Mouse (Mus musculus) liver, adult 2 months (tissue): Measurements from ENCODE around the gene Gga1. TPM values are rescaled to one million over a fixed set of nuclear protein-coding genes. Genes with fewer than 3 reads are reported as not detected.

Experiments
- DNase-seq: peaks from one replicate; pipeline ENCODE4 v3.0.0-alpha.2; 2011; ENCODE audit warnings: low read depth, low spot score; ENCODE audit errors: extremely low read depth
- H3K27ac ChIP-seq: fragments of 200-500 bp; replicated peaks from 2 replicates; pipeline ENCODE4 v1.5.1; 2012; ENCODE audit warnings: low read depth, mild to moderate bottlenecking, control low read depth, inconsistent platforms, low read length; ENCODE audit not compliant: insufficient read depth
- H3K27me3 ChIP-seq: fragments of 200-500 bp; 2 replicates; pipeline ENCODE4 v1.6.1; 2012; ENCODE audit warnings: mild to moderate bottlenecking, moderate library complexity, low read length, inconsistent platforms; ENCODE audit not compliant: control insufficient read depth, insufficient read depth
- H3K36me3 ChIP-seq: fragments of 200-500 bp; 2 replicates; pipeline ENCODE4 v1.6.1; 2012; ENCODE audit warnings: low read length, inconsistent platforms; ENCODE audit not compliant: control insufficient read depth, insufficient read depth
- H3K4me1 ChIP-seq: fragments of 200-500 bp; 2 replicates; pipeline ENCODE4 v1.6.1; 2011; ENCODE audit warnings: low read length; ENCODE audit not compliant: control insufficient read depth, insufficient read depth
- H3K4me3 ChIP-seq: fragments of 200-500 bp; 2 replicates; pipeline ENCODE4 v1.5.1; 2011; ENCODE audit warnings: low read depth, mild to moderate bottlenecking, control low read depth, low read length, moderate library complexity; ENCODE audit not compliant: insufficient read depth
- H3K79me2 ChIP-seq: fragments of 200-500 bp; 2 replicates; pipeline ENCODE4 v1.6.1; 2012; ENCODE audit warnings: inconsistent platforms, mild to moderate bottlenecking, low read length, moderate library complexity; ENCODE audit not compliant: control insufficient read depth, insufficient read depth
- H3K9ac ChIP-seq: fragments of 200-500 bp; 2 replicates; pipeline ENCODE4 v1.6.1; 2012; ENCODE audit warnings: low read depth, mild to moderate bottlenecking, control low read depth, inconsistent platforms, low read length
- CTCF ChIP-seq: fragments of 200-500 bp; IDR thresholded peaks from 2 replicates; pipeline ENCODE4 v1.5.1; 2011; ENCODE audit warnings: low read depth, low read length, control low read depth
- POLR2A ChIP-seq: fragments of 200-500 bp; IDR thresholded peaks from 2 replicates; pipeline ENCODE4 v1.6.1; 2011; ENCODE audit warnings: low read length, control low read depth; ENCODE audit not compliant: insufficient read depth; ENCODE audit errors: extremely low read depth
- WGBS: fragments of 180-500 bp; shearing (Covaris S2); methylation state at CpG from one replicate; pipeline ENCODE4 v1.1.7; 2018; 5-methylcytosine and 5-hydroxymethylcytosine counted together
- polyA plus RNA-seq: library from polyadenylated mRNA; depleted of rRNA; stranded (reverse); fragments of >200 nt; gene quantifications from 2 replicates; pipeline ENCODE4 v1.2.3, GENCODE M21; 2012
- total RNA-seq: library from RNA; depleted of rRNA; stranded (reverse); fragments of >200 nt; gene quantifications from 2 replicates; pipeline ENCODE4 v1.2.3, GENCODE M21; 2014

Gga1 gene
- total and polyA plus RNA-seq, 2 experiments = 4.4 to 42.7 TPM

DNA sequence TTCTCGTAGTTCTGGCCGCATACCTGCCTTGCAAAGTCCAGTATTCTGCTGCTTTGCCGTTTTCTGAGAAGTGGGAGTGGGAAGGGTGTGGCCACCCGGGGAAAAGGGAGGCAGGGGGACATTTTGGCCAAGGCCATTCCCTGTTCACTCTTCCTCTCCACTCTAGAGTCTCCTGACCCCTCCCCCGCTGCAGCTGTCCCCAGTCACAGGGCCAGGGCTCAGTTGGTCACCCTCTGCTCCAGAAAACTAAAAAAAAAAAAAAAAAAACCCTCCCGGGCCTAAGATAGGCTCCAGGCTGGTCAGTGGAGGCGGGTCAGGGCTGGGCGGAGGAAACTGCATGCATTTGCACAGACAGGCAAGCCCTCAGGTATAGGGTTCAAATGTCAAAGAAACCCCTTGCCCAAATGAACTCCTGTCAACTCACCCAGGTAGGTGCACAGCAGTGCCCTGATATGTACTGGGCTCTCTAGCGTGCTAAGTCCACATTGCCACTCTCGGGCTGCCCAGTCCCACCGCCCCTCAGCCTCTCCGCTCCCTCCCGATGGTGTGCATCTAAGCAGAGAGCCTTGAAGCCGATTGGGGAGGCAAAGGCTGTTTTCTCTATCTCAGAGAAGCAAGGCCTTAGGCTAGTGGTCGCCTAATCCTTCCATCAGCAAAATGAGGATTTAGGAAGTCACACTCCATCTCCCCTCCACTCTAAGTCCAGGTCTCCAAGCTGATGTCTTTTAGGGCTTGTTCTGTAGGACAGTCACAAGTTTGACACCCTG lies 50.2 kb downstream of the Gga1 start:
- peak; percentile 59 for DNase-seq

DNA sequence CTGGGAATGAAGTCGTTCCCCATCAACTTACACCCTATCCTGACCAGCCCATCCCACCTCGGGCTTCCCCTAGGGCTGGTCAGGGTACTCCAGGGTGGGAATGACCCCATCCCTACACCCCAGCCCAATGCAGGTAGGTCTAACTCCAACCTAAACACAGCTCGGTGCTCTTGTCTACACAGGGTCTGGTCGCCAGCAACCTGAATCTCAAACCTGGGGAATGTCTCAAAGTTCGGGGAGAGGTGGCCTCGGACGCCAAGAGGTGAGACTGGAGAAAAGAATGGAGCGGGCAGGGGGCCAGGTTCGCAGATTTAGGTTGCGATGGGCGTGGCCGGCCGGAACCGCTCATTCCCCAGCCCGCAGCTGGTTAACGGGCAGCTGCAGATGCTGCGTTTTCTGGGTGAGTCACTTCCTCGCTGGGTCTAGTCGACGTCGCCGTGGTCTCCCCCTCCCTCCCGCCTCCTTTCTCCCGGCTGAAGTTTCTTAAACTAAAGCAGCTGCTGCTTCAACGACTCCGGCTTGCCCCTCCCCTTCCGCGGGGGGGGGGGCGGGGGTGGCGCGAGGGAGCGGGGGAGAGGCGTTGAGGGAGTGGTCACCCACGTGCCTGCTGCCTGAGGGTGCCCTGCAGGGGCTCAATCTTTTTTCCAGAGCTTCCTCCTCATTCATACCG lies 50.9 kb downstream of the Gga1 start:
- H3K79me2 ChIP-seq = no peaks in the 10 kb centered on the region
- H3K27me3 ChIP-seq = no peaks in the 10 kb centered on the region
- H3K36me3 ChIP-seq = no peaks in the 10 kb centered on the region
- peak overlapping the region; percentile 20 for H3K9ac ChIP-seq
- DNase-seq = peak; percentile 30
- TF ChIP-seq CTCF (no peak), POLR2A (no peak)
- H3K4me3 ChIP-seq = peak overlapping the region; percentile 43; the same call in 1 of the 2 replicates
- 5% methylated on average over 29 of the region's 35 CpGs for WGBS
- H3K4me1 ChIP-seq = peaks cover 11% of the 10 kb centered on the region; the same call in 1 of the 2 replicates
- no peak overlapping the region for H3K27ac ChIP-seq

More for the DNA sequence above, 50.2 kb downstream of the Gga1 start:
- TF ChIP-seq POLR2A (no peak), CTCF (no peak)
- Histone ChIP-seq H3K9ac (peak overlapping the region; percentile 24), H3K27ac (peak overlapping the region; percentile 30; the same call in 1 of the 2 replicates), H3K4me3 (peak overlapping the region; percentile 43), H3K27me3 (no peaks in the 10 kb centered on the region), H3K79me2 (no peaks in the 10 kb centered on the region), H3K36me3 (no peaks in the 10 kb centered on the region), H3K4me1 (peaks cover 11% of the 10 kb centered on the region; the same call in 1 of the 2 replicates)
- WGBS = 25% methylated on average over 15 of the region's 15 CpGs

GRCm38 (mm10) chr15:78928539-78928938 lies 51.5 kb downstream of the Gga1 start:
- H3K4me3 ChIP-seq = no peak overlapping the region
- H3K27me3 ChIP-seq = no peaks in the 10 kb centered on the region
- TF ChIP-seq CTCF (no peak), POLR2A (no peak)
- no peaks in the 10 kb centered on the region for H3K79me2 ChIP-seq
- H3K36me3 ChIP-seq = no peaks in the 10 kb centered on the region
- DNase-seq = no peak
- H3K4me1 ChIP-seq = peaks cover 11% of the 10 kb centered on the region; the same call in 1 of the 2 replicates
- no peak overlapping the region for H3K9ac ChIP-seq
- H3K27ac ChIP-seq = no peak overlapping the region
- 66% methylated on average over 8 of the region's 8 CpGs for WGBS

DNA sequence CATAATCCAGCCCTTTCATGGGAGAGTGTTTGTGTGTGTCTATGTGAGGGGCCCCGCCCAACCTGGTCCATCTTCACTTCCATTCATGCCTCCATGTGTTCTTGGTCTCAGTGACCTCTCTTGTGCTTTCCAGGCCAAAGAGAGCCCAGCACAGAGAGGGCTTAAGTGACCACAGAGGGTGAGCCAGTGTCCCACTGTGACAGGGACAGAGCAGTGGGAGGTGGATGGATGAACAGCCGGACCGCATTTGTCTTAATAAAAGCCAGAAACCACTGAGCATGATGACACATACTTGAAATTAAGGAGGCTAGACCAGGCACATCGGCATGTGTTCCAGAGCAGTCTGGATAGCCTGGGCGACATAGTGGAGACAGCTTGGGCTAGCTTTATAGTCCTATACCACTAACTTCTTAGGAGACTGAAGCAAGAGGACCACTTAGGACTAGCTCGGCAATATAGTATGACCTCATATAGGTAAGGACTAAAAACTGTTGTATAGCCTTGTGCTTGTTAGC lies 53.3 kb downstream of the Gga1 start:
- no peak overlapping the region for H3K27ac ChIP-seq
- H3K79me2 ChIP-seq = no peaks in the 10 kb centered on the region; the same call in 1 of the 2 replicates
- 93% methylated on average over 6 of the region's 6 CpGs for WGBS
- H3K4me3 ChIP-seq = no peak overlapping the region
- no peaks in the 10 kb centered on the region for H3K36me3 ChIP-seq
- H3K9ac ChIP-seq = no peak overlapping the region
- H3K27me3 ChIP-seq = no peaks in the 10 kb centered on the region
- peaks cover 13% of the 10 kb centered on the region for H3K4me1 ChIP-seq
- TF ChIP-seq POLR2A (no peak), CTCF (no peak)
- DNase-seq = no peak

GRCm38 (mm10) chr15:78930801-78931426 lies 53.9 kb downstream of the Gga1 start:
- H3K27ac ChIP-seq = no peak overlapping the region
- no peak for DNase-seq
- H3K79me2 ChIP-seq = no peaks in the 10 kb centered on the region; the same call in 1 of the 2 replicates
- TF ChIP-seq POLR2A = no peak
- TF ChIP-seq CTCF = no peak
- H3K9ac ChIP-seq = no peak overlapping the region
- 96% methylated on average over 7 of the region's 7 CpGs for WGBS
- H3K4me3 ChIP-seq = no peak overlapping the region
- H3K36me3 ChIP-seq = no peaks in the 10 kb centered on the region
- H3K27me3 ChIP-seq = no peaks in the 10 kb centered on the region
- H3K4me1 ChIP-seq = peaks cover 12% of the 10 kb centered on the region
